Mouse (Mus musculus) lung, adult 2 months (tissue): ENCODE measurements around the gene Dmrtb1.

Source experiments
- CTCF ChIP-seq: fragments of 200-500 bp; IDR thresholded peaks from 2 replicates; pipeline ENCODE4 v1.5.1; 2011; ENCODE audit warnings: mild to moderate bottlenecking, low read length, control low read depth; ENCODE audit not compliant: insufficient read depth
- POLR2A ChIP-seq: fragments of 200-500 bp; IDR thresholded peaks from 2 replicates; pipeline ENCODE4 v1.6.1; 2011; ENCODE audit warnings: low read depth, mild to moderate bottlenecking, control low read depth, low read length, borderline replicate concordance; ENCODE audit errors: extremely low read depth

DNA sequence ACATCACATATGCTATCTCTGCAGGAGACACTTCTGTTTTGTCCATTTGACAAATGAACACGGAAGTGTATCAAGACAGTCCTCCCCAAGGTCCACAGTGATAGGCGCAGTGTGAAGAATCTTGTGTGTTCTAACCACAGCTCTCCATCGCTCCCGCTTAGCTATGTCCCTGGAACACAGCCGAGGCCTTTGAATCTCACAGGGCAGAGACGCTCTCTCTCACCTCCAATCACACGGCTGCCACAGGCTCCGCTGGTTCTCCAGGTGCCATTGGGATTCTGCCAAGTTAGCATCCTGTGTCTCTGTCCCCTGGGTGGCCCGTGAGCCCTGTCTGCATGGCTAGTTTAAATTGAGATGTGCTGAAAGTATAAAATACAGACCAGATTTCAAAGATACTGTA, 15.2 kb upstream of the Dmrtb1 start:
- TF ChIP-seq CTCF (no peak), POLR2A (no peak)
